19 mouse cellular contexts compared by ENCODE assay signal in the genomic region with DNA sequence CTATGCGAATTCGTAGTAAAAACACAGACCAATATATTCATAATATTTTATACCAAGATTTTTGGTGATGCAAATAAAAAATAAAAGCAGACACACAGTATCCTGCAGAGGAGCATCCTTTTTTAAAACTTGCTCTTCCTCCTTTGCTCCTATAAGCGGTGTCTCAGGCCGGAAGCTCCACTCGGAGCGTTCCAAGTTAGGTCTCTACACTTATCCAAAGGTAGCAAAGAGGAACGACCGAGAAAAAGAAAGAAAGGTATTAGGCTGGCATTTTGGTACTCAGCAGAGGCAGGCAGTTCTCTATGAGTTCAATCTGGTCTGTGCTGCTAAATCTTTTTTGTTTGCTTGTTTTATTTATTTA. TPM values are rescaled to one million over a fixed set of nuclear protein-coding genes. Genes with fewer than 3 reads are reported as not detected.
A peak's percentile ranks its signal among the peaks of the same experiment; 100 is the strongest.
DNase-seq lines count a peak whose midpoint lies in the region; ATAC-seq and TF ChIP-seq lines count a peak whose summit lies in the region.
"Had no signal": no experiment of that assay in that cellular context is flagged by ENCODE, and none has a peak within 500 bp of the region (broad histone marks: within the 10 kb centered on the region; RNA-seq: fewer than 3 reads in every experiment).

No protein-coding gene starts in this region.

- peaks cover 11% of the 10 kb centered on the region for H3K4me1 ChIP-seq in forebrain, embryonic 10.5 days
- H3K4me1 ChIP-seq in forebrain, embryonic 15.5 days: peaks cover 12% of the 10 kb centered on the region
- H3K4me1 ChIP-seq in embryonic facial prominence, embryonic 14.5 days (ENCODE audit: control insufficient read depth, insufficient read depth, low read length): peaks cover 7% of the 10 kb centered on the region; the same call in 1 of the 2 replicates
- H3K4me1 ChIP-seq: neural tube, embryonic 12.5 days had no signal

- no peaks in the 10 kb centered on the region for H3K27me3 ChIP-seq in forebrain, embryonic 10.5 days (ENCODE audit: poor library complexity, severe bottlenecking)
- H3K27me3 ChIP-seq in forebrain, embryonic 15.5 days: no peaks in the 10 kb centered on the region
- no peaks in the 10 kb centered on the region for H3K27me3 ChIP-seq in embryonic facial prominence, embryonic 14.5 days (replicated peaks; ENCODE audit: control insufficient read depth, insufficient read depth, low read length)
- H3K27me3 ChIP-seq: liver, embryonic 13.5 days; megakaryocyte, embryonic 14.5 days; neural tube, embryonic 12.5 days; Patski had no signal

- WGBS in forebrain, embryonic 10.5 days: 82% methylated on average over 8 of the region's 8 CpGs
- 80% methylated on average over 8 of the region's 8 CpGs for WGBS in forebrain, embryonic 15.5 days
- 74% methylated on average over 8 of the region's 8 CpGs for WGBS in embryonic facial prominence, embryonic 14.5 days

- no peak overlapping the region for H3K4me2 ChIP-seq in forebrain, embryonic 15.5 days (replicated peaks)
- 0 out of 2 replicates have a peak overlapping the region, but pooled peaks have one; percentile 72 for H3K4me2 ChIP-seq in embryonic facial prominence, embryonic 14.5 days (ENCODE audit: low read depth, low read length)

- ATAC-seq in forebrain, embryonic 15.5 days (replicated peaks): no peak
- ATAC-seq in embryonic facial prominence, embryonic 14.5 days (ENCODE audit: low read depth): no peak

- TF ChIP-seq CTCF in layer of hippocampus, adult 2 months (conservative IDR thresholded peaks at IDR 0.05): no peak

- no peak for DNase-seq in forebrain, embryonic 10.5 days (ENCODE audit: extremely low spot score, low spot score)
- DNase-seq in layer of hippocampus, adult 2 months (ENCODE audit: low spot score in 2 of 2): no peak
- DNase-seq in layer of hippocampus, postnatal 36 days: no peak
- peak; percentile 20 for DNase-seq in 3T3-L1 (ENCODE audit: low read depth, low spot score)
- no peak for DNase-seq in embryonic facial prominence, embryonic 14.5 days (ENCODE audit: low spot score)
- DNase-seq in frontal cortex, postnatal 10 days (ENCODE audit: low spot score in 2 of 2): no peak
- no peak for DNase-seq in embryo, embryonic 10 days (ENCODE audit: low spot score)

- peak overlapping the region; percentile 91; the same call in 1 of the 2 replicates for H3K4me3 ChIP-seq in forebrain, embryonic 10.5 days
- H3K4me3 ChIP-seq in forebrain, embryonic 15.5 days: no peak overlapping the region
- H3K4me3 ChIP-seq in layer of hippocampus, adult 2 months: peak overlapping the region; percentile 85; the same call in 1 of the 2 replicates
- H3K4me3 ChIP-seq in embryonic facial prominence, embryonic 14.5 days (ENCODE audit: low read depth, low read length): no peak overlapping the region

- no peak overlapping the region for H3K9ac ChIP-seq in forebrain, embryonic 15.5 days (replicated peaks)
- no peak overlapping the region for H3K9ac ChIP-seq in embryonic facial prominence, embryonic 14.5 days (ENCODE audit: low read depth, low read length)

- H3K36me3 ChIP-seq in forebrain, embryonic 10.5 days (replicated peaks): peaks cover 19% of the 10 kb centered on the region
- H3K36me3 ChIP-seq in forebrain, embryonic 15.5 days: 0 out of 2 replicates have a peak, but pooled peaks cover 3% of the 10 kb centered on the region
- 0 out of 2 replicates have a peak, but pooled peaks cover 6% of the 10 kb centered on the region for H3K36me3 ChIP-seq in embryonic facial prominence, embryonic 14.5 days (ENCODE audit: control insufficient read depth, insufficient read depth, low read length)

- no peak overlapping the region for H3K27ac ChIP-seq in forebrain, embryonic 10.5 days
- no peak overlapping the region; the same call in 1 of the 2 replicates for H3K27ac ChIP-seq in forebrain, embryonic 15.5 days (replicated peaks)
- H3K27ac ChIP-seq in layer of hippocampus, adult 2 months: peak overlapping the region; percentile 89; the same call in 1 of the 2 replicates
- no peak overlapping the region for H3K27ac ChIP-seq in embryonic facial prominence, embryonic 14.5 days (replicated peaks; ENCODE audit: low read depth, low read length)

- H3K9me3 ChIP-seq in forebrain, embryonic 10.5 days: no peaks in the 10 kb centered on the region
- no peaks in the 10 kb centered on the region for H3K9me3 ChIP-seq in forebrain, embryonic 15.5 days
- no peaks in the 10 kb centered on the region for H3K9me3 ChIP-seq in embryonic facial prominence, embryonic 14.5 days (ENCODE audit: control insufficient read depth, low read length)
- H3K9me3 ChIP-seq: liver, embryonic 13.5 days; megakaryocyte, embryonic 14.5 days; neural tube, embryonic 12.5 days had no signal

RNA-seq across cellular contexts. Expression of a gene that starts 0.7 kb away (rescaled TPM):
- polyA plus RNA-seq in forebrain, embryonic 10.5 days (2016; fragmentation: Nextera tagmentation; extraction: Ambion mirVana): 43.8 and 43.9 TPM in 2 replicates
- polyA plus RNA-seq in forebrain, embryonic 15.5 days (2015; fragmentation: Nextera tagmentation; extraction: Ambion mirVana): 70.1 and 71.5 TPM in 2 replicates
- 10 to 100 TPM; 34.3 to 34.5 TPM for total RNA-seq in layer of hippocampus, adult 2 months (2021)
- 10 to 100 TPM; 29.9 to 33.1 TPM for total RNA-seq in layer of hippocampus, postnatal 36 days (2021)
- polyA plus RNA-seq in embryonic facial prominence, embryonic 14.5 days (2014; fragmentation: Nextera tagmentation; extraction: Ambion mirVana): 60.7 and 61.5 TPM in 2 replicates

RNA-seq across cellular contexts. Expression of a gene that starts 6.6 kb away (rescaled TPM):
- 14.6 and 14.9 TPM in 2 replicates for polyA plus RNA-seq in forebrain, embryonic 10.5 days (2016; fragmentation: Nextera tagmentation; extraction: Ambion mirVana)
- 17.5 and 20.8 TPM in 2 replicates for polyA plus RNA-seq in forebrain, embryonic 15.5 days (2015; fragmentation: Nextera tagmentation; extraction: Ambion mirVana)
- total RNA-seq in layer of hippocampus, adult 2 months (2021): 10 to 100 TPM; 21.0 to 26.6 TPM
- 10 to 100 TPM; 22.8 to 24.5 TPM for total RNA-seq in layer of hippocampus, postnatal 36 days (2021)
- polyA plus RNA-seq in embryonic facial prominence, embryonic 14.5 days (2014; fragmentation: Nextera tagmentation; extraction: Ambion mirVana): 13.2 and 13.4 TPM in 2 replicates

RNA-seq across cellular contexts. Expression of a gene that starts 14.8 kb away (rescaled TPM):
- not detected in 2 replicates for polyA plus RNA-seq in forebrain, embryonic 10.5 days (2016; fragmentation: Nextera tagmentation; extraction: Ambion mirVana)
- polyA plus RNA-seq in forebrain, embryonic 15.5 days (2015; fragmentation: Nextera tagmentation; extraction: Ambion mirVana): not detected in 2 replicates
- not detected for total RNA-seq in layer of hippocampus, adult 2 months (2021)
- not detected for total RNA-seq in layer of hippocampus, postnatal 36 days (2021)
- polyA plus RNA-seq in embryonic facial prominence, embryonic 14.5 days (2014; fragmentation: Nextera tagmentation; extraction: Ambion mirVana): not detected in 2 replicates
- total RNA-seq: adrenal gland, adult 18-20 months; granulocyte monocyte progenitor cell, adult 5-6 weeks; left cerebral cortex, adult 8-10 months had no signal
- polyA plus RNA-seq: embryonic facial prominence, embryonic 11.5 days; heart, postnatal 0 days; intestine, embryonic 16.5 days; liver, embryonic 13.5 days; neural tube, embryonic 12.5 days; Patski; small intestine, adult 2 months had no signal

RNA-seq across cellular contexts. Expression of a gene that starts 57.6 kb away (rescaled TPM):
- polyA plus RNA-seq in forebrain, embryonic 10.5 days (2016; fragmentation: Nextera tagmentation; extraction: Ambion mirVana): 9.4 and 9.5 TPM in 2 replicates
- 10.9 and 13.1 TPM in 2 replicates for polyA plus RNA-seq in forebrain, embryonic 15.5 days (2015; fragmentation: Nextera tagmentation; extraction: Ambion mirVana)
- total RNA-seq in layer of hippocampus, adult 2 months (2021): 1 to 10 TPM; 7.6 to 9.6 TPM
- 1 to 10 TPM; 7.1 to 7.8 TPM for total RNA-seq in layer of hippocampus, postnatal 36 days (2021)
- 4.9 and 5.1 TPM in 2 replicates for polyA plus RNA-seq in embryonic facial prominence, embryonic 14.5 days (2014; fragmentation: Nextera tagmentation; extraction: Ambion mirVana)

Comparison
In these comparisons a context has a peak if more than half of its experiments do, and no peak if none do; other contexts are left out.
1. H3K4me3 ChIP-seq: peak in forebrain, embryonic 10.5 days (single experiment) and layer of hippocampus, adult 2 months (single experiment); none in forebrain, embryonic 15.5 days (single experiment) and embryonic facial prominence, embryonic 14.5 days (single experiment).